Mouse (Mus musculus) G1E-ER4 (cell line): ENCODE measurements around the gene Fam168a. TPM values are rescaled to one million over a fixed set of nuclear protein-coding genes. Genes with fewer than 3 reads are reported as not detected.

ENCODE experiments used
- GATA1 ChIP-seq: IDR thresholded peaks from one replicate; pipeline ENCODE4 v1.8.0; 2012; ENCODE audit warnings: low read length, inconsistent platforms
- polyA plus RNA-seq: library from polyadenylated mRNA; stranded (reverse); fragments of >175 nt; gene quantifications from 2 replicates; pipeline ENCODE4 v1.2.3, GENCODE M21; 2012

The Fam168a gene
- polyA plus RNA-seq, 1 experiment, result 47.1 TPM

DNA sequence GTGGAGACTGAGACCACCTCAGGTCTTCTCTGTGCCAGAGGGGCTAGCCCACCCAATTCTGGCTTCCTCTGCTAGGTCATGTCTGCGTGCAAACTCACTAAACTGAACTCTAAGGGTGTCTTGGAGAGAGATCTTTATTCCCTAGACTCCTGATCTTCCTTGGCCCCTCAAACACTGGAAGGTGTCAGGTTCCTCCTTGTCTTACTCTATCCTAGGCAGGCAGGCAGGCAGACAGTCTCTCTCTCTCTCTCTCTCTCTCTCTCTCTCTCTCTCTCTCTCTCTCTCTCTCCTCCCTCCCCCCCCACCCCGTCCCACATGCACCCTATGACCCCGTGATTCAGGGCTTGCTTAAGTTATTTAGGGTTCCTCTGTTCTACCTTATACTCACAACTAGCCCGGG, 155.9 kb downstream of the Fam168a start:
- TF ChIP-seq GATA1, result no peak

DNA sequence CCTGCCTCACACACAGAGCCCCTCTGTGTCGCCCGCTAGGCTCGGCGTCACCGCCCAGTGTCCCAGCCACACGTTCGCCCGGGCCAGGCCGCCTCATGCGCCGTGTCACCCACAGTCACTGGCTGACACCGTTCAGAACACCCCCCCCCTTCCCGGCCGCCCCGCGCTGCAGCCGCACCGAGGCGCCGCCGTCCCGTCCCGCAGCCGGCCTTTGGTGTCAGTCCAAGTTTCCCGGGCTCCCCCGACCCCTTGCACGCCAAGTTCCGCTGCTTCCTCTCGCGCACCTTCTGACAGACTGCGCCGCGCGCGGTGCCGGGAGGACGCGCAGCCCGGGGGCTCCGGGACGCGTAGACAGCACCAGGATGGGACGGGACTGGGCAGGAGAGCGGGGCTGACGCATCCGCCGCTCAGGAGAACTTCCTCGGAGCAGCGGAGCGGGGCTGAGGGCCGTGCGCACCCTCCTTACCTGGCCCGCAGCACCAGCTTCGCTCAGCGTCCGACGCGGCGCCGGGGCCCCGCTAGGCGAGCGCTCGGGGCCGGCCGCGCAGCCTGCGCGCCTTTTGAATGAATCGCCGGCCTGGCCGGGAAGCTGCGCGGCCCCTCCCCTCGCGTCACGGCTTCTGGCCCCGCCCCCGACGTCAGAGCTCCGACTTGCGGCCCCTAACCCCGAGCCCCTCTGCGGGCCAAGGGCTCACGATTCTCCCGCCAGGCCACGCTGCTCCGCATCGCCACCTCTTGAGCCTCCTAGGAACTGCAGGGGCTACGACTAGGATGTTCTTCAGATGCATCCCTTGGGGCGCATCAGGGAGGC, 156.6 kb downstream of the Fam168a start, which contains the start of gene Relt:
TSS of gene Relt (minus strand) at position 619 of the 811 bp plus-strand sequence.
- no peak for TF ChIP-seq GATA1

DNA sequence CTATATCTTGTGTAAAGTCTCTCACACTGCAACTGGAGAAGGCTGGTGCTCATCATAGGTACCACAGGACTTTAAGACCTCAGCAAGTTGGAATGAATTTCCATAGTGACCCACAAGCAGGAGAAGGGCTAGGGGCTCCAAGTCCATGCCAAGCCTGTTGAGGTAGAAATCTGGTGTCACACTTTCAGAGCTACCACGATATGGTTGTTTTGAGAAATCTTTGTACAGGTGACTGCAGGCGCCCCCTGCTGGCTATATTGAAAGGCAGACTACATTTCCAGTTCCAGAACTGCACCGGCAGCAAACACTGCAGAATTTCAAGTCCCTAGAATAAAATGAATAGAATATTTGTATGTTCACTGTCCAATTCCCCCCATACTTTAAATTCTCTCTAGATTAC, 160.2 kb downstream of the Fam168a start:
- no peak for TF ChIP-seq GATA1

DNA sequence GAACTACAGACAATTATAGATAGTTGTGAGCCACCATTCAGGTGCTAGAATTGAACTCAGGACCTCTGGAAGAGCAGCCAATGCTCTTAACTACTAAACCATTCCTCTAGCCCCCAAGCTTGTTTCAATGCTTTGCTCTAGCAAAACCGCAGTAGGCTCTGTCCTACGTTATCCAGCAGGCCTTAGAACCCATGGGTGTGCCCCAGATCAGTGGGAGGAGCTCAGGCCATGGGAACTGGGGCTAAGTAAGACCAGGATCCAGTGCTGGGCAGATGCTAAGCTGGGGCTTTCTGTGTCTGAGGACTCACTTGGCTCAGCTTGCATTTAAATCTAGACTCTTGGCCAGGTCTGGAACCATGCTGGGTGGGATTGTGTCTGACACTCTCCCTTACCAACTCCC, 161.1 kb downstream of the Fam168a start:
- no peak for TF ChIP-seq GATA1

DNA sequence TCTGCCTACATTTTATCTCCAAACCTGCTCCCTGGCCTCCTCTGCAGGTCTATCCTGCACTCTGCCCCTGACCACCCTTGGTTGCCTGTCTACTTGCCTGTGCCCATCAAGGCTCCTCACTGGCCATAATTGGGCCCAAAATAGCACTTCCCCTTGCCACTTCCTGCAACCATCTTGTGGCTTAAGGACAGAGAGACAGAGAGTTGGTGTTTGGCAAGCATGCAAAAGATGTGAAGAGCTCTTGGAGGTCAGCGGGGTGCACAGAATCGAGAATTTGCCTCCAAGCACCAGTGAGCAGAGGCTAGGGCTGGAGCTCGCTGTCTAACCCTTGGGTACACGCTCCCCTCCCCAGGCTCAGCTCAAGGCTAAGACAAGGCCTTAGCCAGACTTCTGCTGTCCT, 162.1 kb downstream of the Fam168a start:
- TF ChIP-seq GATA1, result no peak

DNA sequence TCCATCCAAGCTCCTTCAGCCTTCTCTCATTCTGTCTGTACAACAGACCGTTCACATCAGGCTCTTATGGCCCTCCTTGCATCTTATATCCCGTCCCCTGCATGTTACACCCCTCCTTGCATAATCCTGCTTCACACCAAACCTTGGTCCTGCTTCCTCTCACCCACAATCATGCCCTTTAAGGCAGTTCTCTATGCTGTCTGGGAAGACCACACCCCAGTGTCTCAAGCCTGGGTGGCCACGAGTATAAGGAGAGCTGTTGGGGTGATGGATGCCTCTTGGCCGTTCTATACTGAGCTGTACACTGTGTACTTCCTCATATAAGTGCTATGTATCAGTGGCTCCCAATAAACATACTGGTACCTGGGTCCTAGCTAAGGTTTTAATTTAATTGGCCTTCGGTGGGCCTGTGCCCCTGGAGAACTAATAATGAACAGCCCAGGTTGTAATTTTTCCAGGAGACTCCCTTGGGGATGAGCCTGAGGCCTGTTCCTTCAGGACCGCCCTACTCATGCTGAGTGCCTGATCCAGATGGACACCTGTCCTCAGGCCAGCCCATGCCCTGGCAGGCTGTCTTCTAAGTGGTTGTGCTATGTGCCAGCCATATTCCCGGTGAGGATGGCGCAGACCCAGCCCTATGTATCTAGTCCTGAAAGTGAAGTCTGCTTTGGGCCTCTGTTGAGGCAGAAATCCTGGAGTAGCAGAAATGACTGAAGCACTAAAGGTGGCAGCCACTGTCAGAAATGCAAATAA, 163.6 kb downstream of the Fam168a start:
- TF ChIP-seq GATA1, result no peak

DNA sequence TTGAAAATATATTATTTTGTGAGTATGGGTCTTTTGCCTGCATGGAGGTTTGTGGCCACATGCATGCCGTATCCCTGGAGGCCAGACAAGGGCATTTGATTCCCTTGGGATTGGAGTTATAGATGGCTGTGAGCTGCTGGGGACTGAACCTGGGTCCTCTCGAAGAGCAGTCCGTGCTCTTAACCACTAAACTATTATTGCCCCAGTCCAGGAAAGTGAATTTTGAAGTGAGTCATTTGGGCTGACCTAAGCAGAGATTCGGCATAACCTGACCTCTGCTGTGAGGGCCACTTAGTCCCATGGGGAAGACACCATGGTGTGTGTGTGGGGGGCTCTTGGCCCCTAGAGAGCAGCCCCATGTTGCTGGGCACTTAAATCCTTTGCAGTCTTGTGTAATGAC, 164.9 kb downstream of the Fam168a start:
- no peak for TF ChIP-seq GATA1

DNA sequence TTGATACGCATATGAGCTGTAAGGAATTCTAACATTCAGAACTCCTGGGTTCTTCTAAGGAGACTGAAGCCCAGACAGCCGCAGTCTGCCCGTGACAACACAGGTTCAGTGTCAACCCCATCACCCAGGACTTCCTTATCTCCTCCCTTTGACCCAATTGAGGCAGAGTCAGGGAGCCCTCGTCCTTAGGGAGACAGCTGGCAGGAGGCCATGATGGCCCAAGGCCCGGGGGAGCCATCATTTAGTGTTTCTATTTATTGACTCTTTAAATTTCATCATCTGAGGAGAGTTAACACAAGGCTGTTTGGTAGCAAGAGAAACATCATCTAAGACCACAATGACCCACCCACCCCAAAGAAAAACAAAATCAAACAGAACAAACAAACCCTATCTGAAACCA, 165.5 kb downstream of the Fam168a start:
- no peak for TF ChIP-seq GATA1

DNA sequence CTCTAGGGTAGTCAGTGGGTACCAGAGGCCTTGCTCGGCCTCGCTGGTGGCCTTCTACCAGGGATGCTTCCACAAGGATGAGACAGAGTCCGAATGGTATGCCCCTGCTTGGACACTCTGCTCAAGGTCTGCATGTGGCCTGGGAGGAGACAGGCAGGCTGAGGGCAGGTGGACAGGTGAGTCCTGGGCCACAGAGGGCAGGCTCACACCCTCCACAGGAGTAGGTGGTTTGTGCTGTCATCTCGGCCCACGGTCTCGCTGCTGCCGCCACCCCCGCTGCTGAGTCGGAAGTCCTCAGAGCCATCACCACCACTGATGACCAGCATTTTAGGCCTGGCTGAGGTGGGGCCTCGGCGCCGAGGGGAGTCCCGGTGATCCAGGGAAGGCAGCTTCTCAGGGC, 166.8 kb downstream of the Fam168a start:
- no peak for TF ChIP-seq GATA1

DNA sequence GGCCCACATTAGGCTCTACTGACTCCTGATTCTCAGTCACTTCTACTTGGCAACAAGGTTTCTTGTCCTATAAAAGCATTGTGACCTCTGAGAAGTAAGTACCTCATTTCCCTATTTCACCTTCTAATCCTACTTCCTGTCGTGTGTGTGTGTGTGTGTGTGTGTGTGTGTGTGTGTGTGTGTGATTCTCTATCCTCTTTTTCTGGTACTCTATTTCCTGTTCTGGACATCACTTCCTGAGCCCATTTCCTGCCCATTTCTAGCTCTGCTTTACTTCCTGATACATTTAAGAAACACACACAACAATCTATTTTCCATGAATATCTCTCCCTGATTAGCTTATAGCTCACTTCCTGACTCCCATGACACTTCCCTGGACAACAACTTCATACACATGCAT, 169.4 kb downstream of the Fam168a start:
- TF ChIP-seq GATA1, result no peak

DNA sequence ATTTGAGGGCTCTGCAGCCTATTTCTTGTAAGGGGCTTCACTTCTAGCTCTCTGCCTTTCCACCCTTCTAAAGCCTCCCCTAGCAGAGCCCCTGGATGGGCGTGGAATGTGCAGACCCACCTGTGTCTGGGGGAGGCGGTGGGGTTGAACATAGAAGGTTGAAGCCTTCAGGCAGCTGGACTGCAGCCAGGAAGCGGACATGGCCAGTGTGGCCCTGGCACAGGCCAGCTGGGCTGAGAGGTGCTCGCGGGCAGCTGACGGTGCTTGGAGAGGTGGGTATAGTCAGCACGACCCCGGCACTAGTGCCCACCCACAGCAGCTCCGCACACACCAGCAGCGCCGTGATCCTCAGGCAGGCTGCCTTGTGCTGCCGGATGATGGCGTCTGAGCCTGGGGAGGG, 169.9 kb downstream of the Fam168a start:
- no peak for TF ChIP-seq GATA1

DNA sequence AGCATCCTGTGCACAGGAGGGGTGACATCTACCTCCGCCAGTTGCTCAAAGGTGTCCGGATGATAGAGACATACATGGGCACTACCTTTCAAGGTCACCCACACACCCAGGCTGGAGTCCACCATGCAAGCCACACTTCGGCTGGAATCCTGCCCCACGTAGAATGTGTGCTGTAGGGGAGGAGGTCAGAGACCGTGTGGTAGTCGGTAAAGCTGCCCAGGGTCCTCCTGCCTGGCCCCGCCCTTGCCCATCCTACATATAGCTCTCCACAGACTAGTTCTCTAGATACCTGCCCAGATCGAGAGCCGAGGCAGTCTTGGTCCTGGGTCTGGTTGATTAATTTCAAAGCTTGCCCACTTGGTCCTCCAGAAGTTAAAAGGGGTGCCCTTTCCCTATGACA, 170.3 kb downstream of the Fam168a start:
- no peak for TF ChIP-seq GATA1

DNA sequence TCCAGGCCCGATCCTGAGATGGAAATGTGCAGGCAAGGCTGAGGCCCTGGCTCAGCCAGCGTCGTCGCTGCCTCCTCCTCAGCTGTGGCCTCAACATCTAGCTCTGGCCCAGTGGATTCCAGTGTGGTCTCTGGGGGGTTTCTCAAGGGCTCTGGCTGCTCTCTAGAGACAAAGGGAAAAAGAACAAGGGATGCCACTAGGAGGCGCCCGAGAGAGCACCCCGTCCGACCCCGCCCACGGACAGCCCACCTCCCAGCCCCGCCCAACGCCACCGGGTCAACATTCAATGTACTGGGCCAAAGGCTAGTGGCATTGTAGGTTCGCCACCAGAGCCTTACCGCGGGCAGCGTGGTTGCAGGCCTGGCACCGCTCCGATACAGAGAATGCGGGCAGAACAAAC, 173.2 kb downstream of the Fam168a start:
- TF ChIP-seq GATA1, result no peak

DNA sequence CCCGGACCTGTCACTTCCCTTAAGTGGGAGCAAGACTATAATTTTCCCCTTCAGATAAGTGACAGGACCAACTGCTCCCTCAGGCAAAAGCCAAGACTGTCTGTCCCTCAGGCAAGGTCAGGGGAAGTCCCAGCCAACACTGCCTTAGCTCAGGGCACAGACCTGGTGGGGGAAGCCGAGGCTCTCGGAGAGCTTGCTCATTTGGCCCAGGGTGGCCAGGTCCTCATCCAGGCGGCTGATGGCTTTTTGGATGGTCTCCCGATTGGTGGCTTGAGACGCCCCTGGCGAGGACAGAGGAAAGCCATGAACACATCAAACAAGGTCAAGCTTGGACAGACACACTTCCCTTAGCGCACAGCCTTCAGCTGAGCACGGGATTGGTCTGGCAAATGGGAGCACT, 175.1 kb downstream of the Fam168a start:
- no peak for TF ChIP-seq GATA1

DNA sequence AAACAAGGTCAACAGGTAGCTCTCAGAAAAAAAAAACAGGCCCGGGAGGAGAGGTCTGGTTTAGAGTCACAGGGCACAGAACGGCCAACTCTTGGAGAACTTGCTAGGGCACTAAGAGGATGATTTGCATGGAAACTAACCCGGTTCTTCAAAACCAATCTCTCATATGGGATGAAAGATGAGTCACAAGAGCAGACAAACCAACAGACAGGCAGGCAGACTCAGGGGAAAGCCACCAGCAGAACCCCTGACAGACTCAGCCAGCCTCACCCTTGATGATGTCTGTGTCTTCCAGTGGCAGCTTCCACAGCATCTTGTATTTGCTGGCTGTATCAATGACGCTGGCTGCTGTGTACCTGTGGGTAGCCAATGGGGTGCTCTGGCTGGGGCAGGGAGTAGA, 175.5 kb downstream of the Fam168a start:
- no peak for TF ChIP-seq GATA1

DNA sequence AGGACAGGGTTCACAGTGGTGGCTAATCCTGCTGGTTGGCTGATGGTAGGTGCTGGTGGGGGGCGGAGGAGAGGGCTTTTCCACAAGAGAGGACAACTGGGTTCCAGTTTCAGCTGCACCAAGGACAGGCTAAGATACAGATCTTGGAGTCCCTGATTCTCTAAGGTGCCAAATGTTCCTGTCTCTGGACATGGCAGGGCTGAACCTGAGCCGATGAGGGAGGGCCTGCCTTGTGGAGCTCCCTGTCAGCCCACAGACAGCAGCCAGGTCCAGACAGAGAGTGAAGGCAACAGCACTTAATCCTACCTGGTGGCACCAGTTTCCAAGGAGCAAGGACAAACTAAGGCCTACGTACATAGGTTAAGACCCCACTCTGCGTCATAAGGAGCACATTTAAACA, 178.0 kb downstream of the Fam168a start:
- TF ChIP-seq GATA1, result no peak

DNA sequence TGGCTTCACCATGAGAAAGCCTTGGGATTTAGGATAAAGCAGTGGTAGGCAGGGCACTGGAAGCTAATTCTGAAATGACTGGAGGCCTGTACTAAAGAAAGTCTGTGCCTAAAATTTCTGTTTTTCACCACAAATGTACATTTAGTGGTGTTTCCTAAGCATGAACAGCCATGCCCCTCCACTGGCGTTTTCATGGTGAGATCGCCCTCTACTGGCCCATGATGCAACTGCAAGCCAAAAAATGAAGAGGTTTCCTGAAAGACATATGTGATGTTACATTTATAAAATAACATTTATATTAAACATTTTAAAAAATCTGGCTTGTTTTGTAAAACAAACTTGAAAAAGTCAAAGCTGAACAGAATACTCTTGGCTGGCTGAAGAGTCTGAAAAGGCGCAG, 180.1 kb downstream of the Fam168a start:
- no peak for TF ChIP-seq GATA1

Other genes with a start within 250 kb of the Fam168a start
- gene Ucp3, start 233.6 kb upstream of the Fam168a start, polyA plus RNA-seq, result 0.04 TPM in 1 of 2 replicates, not detected in the other
- gene Ucp2, start 213.3 kb upstream of the Fam168a start, polyA plus RNA-seq, result 987 and 1,168 TPM in 2 replicates
- not detected in 2 replicates for gene Dnajb13, start 191.7 kb upstream of the Fam168a start, polyA plus RNA-seq
- gene Coa4, start 169.6 kb upstream of the Fam168a start, polyA plus RNA-seq, result 11.2 and 13.4 TPM in 2 replicates
- 22.5 and 28.2 TPM in 2 replicates for gene Rab6a, start 99.2 kb upstream of the Fam168a start, polyA plus RNA-seq
- 1.2 and 1.7 TPM in 2 replicates for gene Mrpl48, start 98.3 kb upstream of the Fam168a start, polyA plus RNA-seq
- gene Plekhb1, start 44.2 kb upstream of the Fam168a start, polyA plus RNA-seq, result not detected in 2 replicates
- 50.9 and 53.1 TPM in 2 replicates for gene Relt, start 156.8 kb downstream of the Fam168a start, polyA plus RNA-seq
- gene Arhgef17, start 225.5 kb downstream of the Fam168a start, polyA plus RNA-seq, result not detected in 2 replicates